Mouse (Mus musculus) olfactory bulb, adult 2 months (tissue): ENCODE results near the gene Rab37. TPM values are rescaled to one million over a fixed set of nuclear protein-coding genes. Genes with fewer than 3 reads are reported as not detected.

Source experiments
- H3K27ac ChIP-seq: fragments of 200-500 bp; 2 replicates; pipeline ENCODE4 v1.5.1; 2012; ENCODE audit warnings: low read depth, low read length; ENCODE audit not compliant: insufficient read depth
- H3K4me1 ChIP-seq: fragments of 200-500 bp; 2 replicates; pipeline ENCODE4 v1.6.1; 2012; ENCODE audit warnings: low read length; ENCODE audit not compliant: control insufficient read depth, insufficient read depth
- H3K4me3 ChIP-seq: fragments of 200-500 bp; 2 replicates; pipeline ENCODE4 v1.5.1; 2012; ENCODE audit warnings: mild to moderate bottlenecking, low read depth, low read length, moderate library complexity; ENCODE audit not compliant: insufficient read depth
- CTCF ChIP-seq: fragments of 200-500 bp; IDR thresholded peaks from 2 replicates; pipeline ENCODE4 v1.5.1; 2012; ENCODE audit warnings: low read depth, mild to moderate bottlenecking, low read length, moderate library complexity; ENCODE audit not compliant: insufficient read depth
- POLR2A ChIP-seq: fragments of 200-500 bp; IDR thresholded peaks from 2 replicates; pipeline ENCODE4 v1.6.1; 2012; ENCODE audit warnings: mild to moderate bottlenecking, low read depth, low read length, moderate library complexity; ENCODE audit not compliant: insufficient read depth
- WGBS: fragments of 180-500 bp; shearing (Covaris S2); methylation state at CpG from one replicate; pipeline ENCODE4 v1.1.7; 2018; 5-methylcytosine and 5-hydroxymethylcytosine counted together
- polyA plus RNA-seq: library from polyadenylated mRNA; stranded (reverse); fragments of >200 nt; gene quantifications from 2 replicates; pipeline ENCODE4 v1.2.4, GENCODE M21; 2012; ENCODE audit warnings: low replicate concordance; ENCODE audit not compliant: missing spikeins, insufficient read depth, insufficient read length

Rab37 gene
- polyA plus RNA-seq, 1 experiment: not detected

GRCm38 (mm10) chr11:115071015-115071551, 20.1 kb upstream of the Rab37 start:
- TF ChIP-seq POLR2A (no peak), CTCF (no peak)
- Histone ChIP-seq H3K27ac (no peak overlapping the region), H3K4me3 (no peak overlapping the region), H3K4me1 (peaks cover 10% of the 10 kb centered on the region; the same call in 1 of the 2 replicates)
- WGBS: 32% methylated on average over 9 of the region's 9 CpGs

GRCm38 (mm10) chr11:115071631-115072294, 19.5 kb upstream of the Rab37 start:
- no peak overlapping the region for H3K27ac ChIP-seq
- TF ChIP-seq POLR2A (no peak), CTCF (no peak)
- 30% methylated on average over 14 of the region's 14 CpGs for WGBS
- H3K4me3 ChIP-seq: no peak overlapping the region
- peaks cover 10% of the 10 kb centered on the region; the same call in 1 of the 2 replicates for H3K4me1 ChIP-seq

- WGBS: 58% methylated on average over 5 of the region's 5 CpGs
- TF ChIP-seq POLR2A: no peak
- TF ChIP-seq CTCF: no peak
These were observed 18.2 kb upstream of the Rab37 start for GRCm38 (mm10) chr11:115073002-115073401.

GRCm38 (mm10) chr11:115075407-115075806, 15.8 kb upstream of the Rab37 start:
- Histone ChIP-seq H3K4me1 (peaks cover 10% of the 10 kb centered on the region; the same call in 1 of the 2 replicates), H3K4me3 (no peak overlapping the region), H3K27ac (no peak overlapping the region)
- 77% methylated on average over 7 of the region's 7 CpGs for WGBS
- TF ChIP-seq CTCF (no peak), POLR2A (no peak)

More at GRCm38 (mm10) chr11:115073002-115073401, 18.2 kb upstream of the Rab37 start:
- Histone ChIP-seq H3K4me3 (no peak overlapping the region), H3K4me1 (peaks cover 10% of the 10 kb centered on the region; the same call in 1 of the 2 replicates), H3K27ac (no peak overlapping the region)

- no peak for TF ChIP-seq CTCF
- TF ChIP-seq POLR2A: no peak
- no peak overlapping the region for H3K27ac ChIP-seq
- peaks cover 10% of the 10 kb centered on the region; the same call in 1 of the 2 replicates for H3K4me1 ChIP-seq
- WGBS: 90% methylated on average over 5 of the region's 5 CpGs
- no peak overlapping the region for H3K4me3 ChIP-seq
These were observed 15.4 kb upstream of the Rab37 start for GRCm38 (mm10) chr11:115075859-115076258.

GRCm38 (mm10) chr11:115077436-115077835, 13.8 kb upstream of the Rab37 start:
- no peak overlapping the region for H3K27ac ChIP-seq
- peaks cover 8% of the 10 kb centered on the region; the same call in 1 of the 2 replicates for H3K4me1 ChIP-seq
- WGBS: 97% methylated on average over 1 of the region's 1 CpGs
- TF ChIP-seq POLR2A (no peak), CTCF (no peak)
- H3K4me3 ChIP-seq: no peak overlapping the region

GRCm38 (mm10) chr11:115078680-115079079, 12.6 kb upstream of the Rab37 start:
- no peak overlapping the region for H3K27ac ChIP-seq
- no peak overlapping the region for H3K4me3 ChIP-seq
- no peaks in the 10 kb centered on the region for H3K4me1 ChIP-seq
- TF ChIP-seq POLR2A: no peak
- TF ChIP-seq CTCF: no peak
- WGBS: 85% methylated on average over 5 of the region's 5 CpGs

GRCm38 (mm10) chr11:115080886-115081285, 10.3 kb upstream of the Rab37 start:
- Histone ChIP-seq H3K4me1 (no peaks in the 10 kb centered on the region), H3K4me3 (no peak overlapping the region), H3K27ac (no peak overlapping the region)
- TF ChIP-seq CTCF (peak; percentile 7; the same call in 1 of the 2 replicates), POLR2A (no peak)
- WGBS: 25% methylated on average over 13 of the region's 13 CpGs

- Histone ChIP-seq H3K4me1 (no peaks in the 10 kb centered on the region), H3K4me3 (no peak overlapping the region), H3K27ac (no peak overlapping the region)
- WGBS: 71% methylated on average over 3 of the region's 3 CpGs
- TF ChIP-seq CTCF (no peak), POLR2A (no peak)
These were observed 9.9 kb upstream of the Rab37 start for GRCm38 (mm10) chr11:115081373-115081772.
